Mouse (Mus musculus): ENCODE results near the gene Tnni3.
"Not testable (repeated sequence)": the region's sequence is repeated elsewhere in the genome, so short reads cannot be mapped to it uniquely, and the experiment has no call there.

The Tnni3 gene

GRCm38 (mm10) chr7:4524212-4524922 lies at the start of gene Tnni3:
Gene Tnni3, minus strand, starts transcription at chr7:4524229.
- peak; percentile 53 to 68 for DNase-seq

GRCm38 (mm10) chr7:4572361-4572760 lies 48.3 kb upstream of the Tnni3 start:
- not testable (repeated sequence) for DNase-seq

GRCm38 (mm10) chr7:4562660-4563059 lies 38.6 kb upstream of the Tnni3 start:
- no peak for DNase-seq

GRCm38 (mm10) chr7:4557167-4557560 lies 33.1 kb upstream of the Tnni3 start:
- no peak for DNase-seq

GRCm38 (mm10) chr7:4556256-4557166 lies 32.5 kb upstream of the Tnni3 start:
- peak; percentile 65 to 82 for DNase-seq

- DNase-seq: no peak
Observed at GRCm38 (mm10) chr7:4547221-4547641, 23.2 kb upstream of the Tnni3 start, which contains the start of gene Syt5. Gene Syt5, minus strand, starts transcription at chr7:4547541.

- peak; percentile 57 to 77 for DNase-seq
Observed at GRCm38 (mm10) chr7:4546591-4547131, 22.6 kb upstream of the Tnni3 start.

- DNase-seq: no peak
Observed at GRCm38 (mm10) chr7:4546050-4546449, 22.0 kb upstream of the Tnni3 start.

GRCm38 (mm10) chr7:4542013-4542412 lies 18.0 kb upstream of the Tnni3 start:
- DNase-seq: no peak

GRCm38 (mm10) chr7:4541344-4541743 lies 17.3 kb upstream of the Tnni3 start:
- DNase-seq: no peak

GRCm38 (mm10) chr7:4539019-4539418 lies 15.0 kb upstream of the Tnni3 start:
- no peak for DNase-seq

- no peak for DNase-seq
Observed at GRCm38 (mm10) chr7:4537181-4537580, 13.2 kb upstream of the Tnni3 start.

- no peak for DNase-seq
Observed at GRCm38 (mm10) chr7:4536369-4536768, 12.3 kb upstream of the Tnni3 start.

- DNase-seq: peak; percentile 75 to 77
Observed at GRCm38 (mm10) chr7:4532005-4532729, 8.1 kb upstream of the Tnni3 start, which contains the start of gene Dnaaf3. Gene Dnaaf3, minus strand, starts transcription at chr7:4532453.

GRCm38 (mm10) chr7:4530166-4530565 lies 6.1 kb upstream of the Tnni3 start:
- DNase-seq: not testable (repeated sequence)

- DNase-seq: no peak
Observed at GRCm38 (mm10) chr7:4527302-4527689, 3.3 kb upstream of the Tnni3 start.

GRCm38 (mm10) chr7:4526341-4527301 lies 2.6 kb upstream of the Tnni3 start:
- DNase-seq: peak; percentile 86

- DNase-seq: no peak
Observed at GRCm38 (mm10) chr7:4523205-4524130, 561 bp downstream of the Tnni3 start.

GRCm38 (mm10) chr7:4522292-4522691 lies 1.7 kb downstream of the Tnni3 start:
- DNase-seq: no peak

All from lung, postnatal 4 days (tissue).